Mouse (Mus musculus) left cerebral cortex, postnatal 36 days (tissue): ENCODE measurements around the gene Aldh3b2. TPM values are rescaled to one million over a fixed set of nuclear protein-coding genes. Genes with fewer than 3 reads are reported as not detected.
"Not testable (repeated sequence)": the region's sequence is repeated elsewhere in the genome, so short reads cannot be mapped to it uniquely, and the experiment has no call there.

Source experiments
- DNase-seq, 2 experiments: peaks; one replicate each; pipeline ENCODE4 v3.0.0; 2021 to 2022; ENCODE audit warnings: low spot score in 2 of 2, mixed read lengths in 1 of 2
- intact Hi-C: fragments of 180-260 bp; cut with DNase I; formaldehyde crosslinking; loops from one replicate; pipeline ENCODE4 v1.15.1; 2025
- total RNA-seq, 2 experiments: library from RNA; stranded (reverse); gene quantifications; 2 replicates each; pipeline ENCODE4 v1.2.3; 2021

Aldh3b2 gene
- total RNA-seq, 2 experiments from 2014 or later = 1.0 to 1.4 TPM

DNA sequence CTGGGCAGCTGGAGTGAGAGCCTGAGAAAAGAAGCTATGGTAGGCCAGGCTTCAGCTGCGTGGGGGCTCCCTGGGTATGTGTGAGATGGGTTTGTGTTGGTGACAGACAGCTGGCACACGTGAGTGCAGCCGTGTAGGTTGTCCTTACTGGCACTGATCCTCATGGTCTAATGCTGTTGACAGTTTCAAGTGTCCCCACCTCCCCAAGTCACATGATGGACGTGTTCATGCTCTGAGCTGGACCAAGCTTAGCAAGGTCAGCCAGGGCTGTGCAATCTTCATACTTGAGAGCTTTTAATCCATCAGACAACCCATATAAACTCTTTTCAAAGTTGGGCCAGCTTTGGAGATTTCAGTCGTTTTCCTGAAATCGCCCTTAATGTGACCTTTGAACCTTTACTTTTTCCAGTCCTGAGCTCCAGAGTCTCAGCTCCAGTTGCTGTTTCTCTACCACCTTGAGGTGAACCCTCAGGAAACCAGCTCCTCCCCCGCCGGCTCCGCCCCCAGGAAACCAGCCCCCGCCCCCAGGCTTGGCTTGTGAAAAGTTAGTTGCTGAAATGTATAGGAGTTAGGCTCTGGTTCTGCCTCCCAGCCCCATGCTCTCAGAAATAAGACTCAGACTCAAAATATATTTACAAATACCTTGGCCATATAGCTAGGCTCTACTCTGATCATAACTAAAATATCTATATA lies 26.1 kb upstream of the Aldh3b2 start:
- intact Hi-C loops = loop anchor here (2.0 to 5.0 kb wide), 2 partner anchors 36 to 67 kb away; partner anchors contain the start of gene Ndufv1
- DNase-seq = no peak

DNA sequence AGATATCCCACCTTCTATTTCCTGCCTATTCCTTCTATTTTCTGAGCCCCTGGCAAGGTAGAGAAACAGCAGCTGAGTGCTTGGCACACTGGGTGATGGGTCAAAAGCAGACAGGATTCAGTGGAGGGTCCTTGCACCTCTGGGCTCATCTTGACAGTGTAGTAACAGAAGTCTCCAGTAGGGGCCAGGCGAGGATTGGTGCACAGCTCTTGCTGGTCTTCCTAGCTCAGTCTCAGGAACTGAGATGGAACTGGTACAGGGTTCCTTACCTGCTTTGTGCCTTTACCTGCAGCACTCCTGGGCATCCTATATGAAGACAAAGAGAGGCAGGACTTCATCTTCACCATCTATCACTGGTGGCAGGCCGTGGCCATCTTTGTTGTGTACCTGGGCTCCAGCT lies 25.4 kb upstream of the Aldh3b2 start:
- DNase-seq = peak; percentile 39 to 64

DNA sequence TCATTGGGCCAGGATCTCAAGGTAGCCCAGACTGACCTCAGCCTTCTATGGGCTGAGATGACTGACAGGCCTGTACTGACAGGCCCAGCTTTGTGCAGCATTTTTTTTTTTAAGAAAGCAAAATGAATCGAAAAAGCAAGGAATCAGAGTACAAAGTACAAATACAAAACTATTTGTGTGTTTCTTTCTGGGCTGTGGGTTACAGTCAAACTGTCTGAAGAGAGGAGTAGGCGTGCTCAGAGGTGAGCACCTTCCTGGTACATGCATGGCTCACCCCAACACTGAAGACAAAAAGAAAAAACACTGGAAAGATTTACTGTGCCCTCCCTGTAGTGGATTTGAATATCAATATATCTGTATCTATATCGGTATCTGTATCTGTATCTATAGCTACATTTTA lies 24.3 kb upstream of the Aldh3b2 start:
- intact Hi-C loops = loop anchor here (5.0 kb wide), 1 partner anchor 34 kb away; no protein-coding TSS in a partner anchor
- no peak for DNase-seq

More for the DNA sequence above, 25.4 kb upstream of the Aldh3b2 start:
- intact Hi-C loops = loop anchor here (5.0 kb wide), 1 partner anchor 36 kb away; no protein-coding TSS in a partner anchor

DNA sequence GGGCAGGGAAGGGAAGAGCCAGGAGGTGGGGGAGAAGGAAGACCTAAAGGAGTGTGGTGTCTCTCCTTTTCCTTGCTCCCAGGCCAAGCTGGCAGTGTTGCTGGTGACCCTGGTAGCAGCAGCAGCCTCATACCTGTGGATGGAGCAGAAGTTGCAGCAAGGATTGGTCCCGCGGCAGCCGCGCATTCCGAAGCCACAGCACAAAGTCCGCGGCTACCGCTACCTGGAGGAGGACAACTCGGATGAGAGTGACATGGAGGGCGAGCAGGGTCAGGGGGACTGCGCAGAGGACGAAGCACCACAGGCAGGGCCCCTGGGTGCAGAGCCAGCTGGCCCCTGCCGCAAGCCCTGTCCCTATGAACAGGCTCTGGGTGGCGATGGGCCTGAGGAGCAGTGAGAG lies 23.6 kb upstream of the Aldh3b2 start:
- DNase-seq = no peak
- intact Hi-C loops = loop anchor here (5.0 kb wide), 1 partner anchor 34 kb away; no protein-coding TSS in a partner anchor

DNA sequence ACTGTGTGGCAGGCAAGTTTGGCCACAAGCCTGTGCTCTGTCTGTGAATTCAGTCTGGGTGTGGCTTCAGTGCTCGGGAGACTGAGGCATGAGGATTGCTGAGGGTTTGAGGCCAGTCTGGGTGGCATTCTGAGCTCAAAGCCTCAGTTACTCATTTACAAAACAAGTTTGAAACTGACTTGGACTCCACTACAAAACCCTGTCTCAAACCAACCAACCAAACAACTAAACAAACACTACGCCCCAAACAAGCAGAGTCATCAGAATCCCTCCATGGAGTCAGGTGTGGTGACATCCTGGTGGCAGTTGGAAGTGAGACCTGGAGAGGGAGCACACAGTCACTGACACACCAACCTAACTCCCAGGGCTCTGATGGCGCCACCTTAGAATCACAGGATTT lies 21.8 kb upstream of the Aldh3b2 start:
- no peak for DNase-seq
- intact Hi-C loops = no loop called here

DNA sequence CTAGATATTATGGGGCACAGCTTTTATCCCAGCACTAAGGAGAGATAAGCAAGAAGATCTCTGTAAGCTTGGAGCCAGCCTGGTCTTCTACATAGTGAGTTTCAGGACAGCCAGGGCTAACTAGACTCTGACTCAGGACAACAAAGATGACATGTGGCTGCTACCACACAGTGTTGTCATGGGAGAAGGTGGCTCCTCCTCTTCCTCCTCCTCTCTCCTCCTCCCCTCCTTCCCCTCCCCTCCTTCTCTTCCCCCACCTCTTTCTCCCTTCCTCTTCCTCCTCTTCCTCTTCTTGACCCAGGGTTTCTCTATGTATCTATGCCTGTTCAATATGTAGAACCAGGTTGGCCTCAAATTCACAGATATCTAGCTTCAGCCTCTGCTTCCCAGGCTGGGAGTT lies 20.7 kb upstream of the Aldh3b2 start:
- intact Hi-C loops = no loop called here
- DNase-seq = no peak

DNA sequence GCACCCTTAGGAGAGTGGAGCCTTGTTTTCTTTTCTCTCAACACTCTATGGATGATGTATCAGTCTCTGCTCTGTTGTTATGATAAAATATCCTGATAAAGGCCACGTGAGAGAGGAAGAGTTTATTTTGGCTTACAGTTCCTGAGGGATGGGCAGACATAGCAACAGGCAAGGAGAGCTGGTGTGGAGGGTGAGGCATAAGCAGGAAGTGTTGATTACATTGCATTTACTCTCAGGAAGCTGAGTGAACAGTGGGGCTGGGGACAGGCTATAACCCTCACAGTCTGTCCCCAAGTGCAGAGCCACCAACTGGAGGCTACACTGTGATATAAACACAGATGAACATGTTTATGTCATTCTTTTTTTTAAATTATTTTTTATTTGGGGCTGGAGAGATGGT lies 20.0 kb upstream of the Aldh3b2 start:
- intact Hi-C loops = no loop called here
- DNase-seq = no peak

DNA sequence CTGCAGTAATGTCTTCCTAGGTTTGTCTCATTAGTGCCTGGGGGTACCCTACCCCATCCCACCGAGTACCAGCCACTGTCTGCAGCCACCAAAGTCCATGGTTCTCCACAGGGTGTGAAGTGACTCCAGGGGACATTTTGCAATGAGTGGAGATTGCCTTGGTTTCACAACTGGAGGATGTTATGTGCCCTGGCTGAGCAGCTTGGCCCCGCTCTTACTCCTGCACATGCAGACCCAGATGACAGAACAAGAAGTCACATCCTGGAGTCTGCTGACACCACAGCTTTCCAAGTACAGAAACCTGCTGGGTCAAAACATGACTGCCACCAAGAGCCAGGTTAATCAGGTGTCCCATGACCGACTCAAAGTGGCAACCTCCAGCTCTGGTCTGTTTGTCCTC lies 17.1 kb upstream of the Aldh3b2 start:
- intact Hi-C loops = no loop called here
- DNase-seq = no peak

DNA sequence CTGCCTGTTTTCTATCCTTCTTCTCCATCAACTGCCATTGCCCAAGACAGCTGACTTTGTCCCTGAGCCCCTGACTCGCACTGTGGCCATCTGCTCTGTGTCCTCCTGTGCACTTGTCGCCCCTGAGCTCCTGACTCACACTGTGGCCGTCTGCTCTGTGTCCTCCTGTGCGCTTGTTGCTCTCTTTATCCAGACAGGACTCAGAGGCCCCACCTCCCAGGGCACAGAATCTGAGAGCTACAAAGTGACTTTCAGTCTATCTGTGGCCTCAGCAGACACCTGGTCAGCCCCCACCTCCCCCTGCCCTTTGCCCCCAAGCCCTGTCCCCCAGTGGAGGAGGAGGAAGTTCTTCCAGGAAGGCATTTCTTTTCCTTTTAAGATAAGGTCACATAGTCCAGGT lies 16.3 kb upstream of the Aldh3b2 start:
- DNase-seq = no peak
- intact Hi-C loops = no loop called here

DNA sequence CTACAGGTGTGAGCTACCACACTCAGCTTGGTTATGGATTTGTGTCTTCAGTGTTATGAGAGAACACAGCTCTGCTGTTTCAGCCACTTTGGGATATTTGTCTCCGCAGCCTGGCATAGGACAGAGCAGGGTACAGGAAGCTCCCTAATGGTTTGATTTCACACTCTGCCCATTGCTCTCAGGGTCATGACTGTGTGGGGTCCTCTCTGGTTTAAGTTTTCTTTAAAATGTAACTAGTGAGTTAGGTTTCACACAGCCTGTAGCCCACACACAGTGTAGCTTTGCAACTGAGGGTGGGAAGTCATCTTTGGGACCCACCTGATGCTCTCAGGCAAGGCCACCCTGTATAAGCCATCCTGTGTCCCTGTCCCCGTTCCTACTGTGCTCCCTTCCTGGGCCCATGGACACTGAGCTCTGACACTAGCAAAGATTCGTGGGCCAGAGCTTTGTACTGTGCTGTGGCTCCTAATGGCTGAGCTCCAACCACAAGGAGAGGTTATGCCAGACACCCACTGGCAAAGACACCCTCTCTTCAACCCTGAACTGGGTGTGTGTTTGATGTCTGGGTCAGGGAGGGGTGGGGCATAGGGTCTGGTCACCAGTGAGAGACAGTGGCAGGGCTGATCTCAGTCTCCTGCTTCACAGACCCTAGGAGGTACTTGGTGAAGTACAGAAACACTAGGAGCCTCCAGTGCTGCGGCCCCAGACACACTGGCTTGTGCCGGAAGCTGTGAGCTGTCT lies 14.7 kb upstream of the Aldh3b2 start:
- DNase-seq, intact Hi-C loops: not testable (repeated sequence)

DNA sequence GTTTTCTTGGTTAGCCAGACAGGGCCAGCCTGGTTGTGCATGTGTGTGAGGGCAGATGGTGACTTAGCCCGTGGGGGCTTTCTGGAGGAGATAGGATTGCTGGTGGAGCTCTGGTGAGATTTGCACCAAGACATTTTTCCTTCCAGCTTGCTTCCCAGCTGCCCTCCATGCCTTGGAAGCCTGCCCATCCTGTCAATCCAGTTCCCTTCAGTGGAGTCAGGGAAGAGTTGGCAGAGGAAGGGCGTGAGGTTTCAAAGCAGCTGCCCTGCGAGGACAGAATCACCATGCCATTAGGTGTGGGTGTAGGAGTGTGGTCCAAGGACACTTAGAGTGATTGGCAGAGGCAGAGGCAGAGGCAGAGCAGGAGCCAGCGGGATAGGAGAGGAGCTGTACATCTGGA lies 13.7 kb upstream of the Aldh3b2 start, which contains the start of gene Aldh3b3:
Gene Aldh3b3, plus strand, starts transcription at position 176 of the 400 bp plus-strand sequence.
- no peak for DNase-seq
- intact Hi-C loops = no loop called here

DNA sequence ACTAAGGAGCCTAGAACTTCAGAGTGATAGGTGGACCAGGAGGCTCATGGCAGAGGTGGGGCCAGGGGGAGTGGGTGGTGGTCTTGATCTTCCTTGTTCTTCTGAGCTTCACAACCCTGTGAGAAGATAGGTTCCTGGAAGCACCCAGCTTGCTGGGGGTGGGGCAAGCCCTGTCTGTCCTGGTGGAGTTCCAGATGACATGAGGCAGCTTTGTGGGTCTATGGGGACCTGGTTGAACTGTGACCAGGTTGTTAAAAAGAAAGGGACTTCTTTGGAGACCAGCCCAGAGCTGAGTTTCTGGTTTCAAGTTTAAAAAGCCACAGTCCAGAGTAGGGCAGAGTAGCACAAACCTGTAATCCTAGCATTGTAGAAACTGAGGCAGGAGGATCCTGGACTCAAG lies 13.1 kb upstream of the Aldh3b2 start:
- no peak for DNase-seq
- intact Hi-C loops = no loop called here

DNA sequence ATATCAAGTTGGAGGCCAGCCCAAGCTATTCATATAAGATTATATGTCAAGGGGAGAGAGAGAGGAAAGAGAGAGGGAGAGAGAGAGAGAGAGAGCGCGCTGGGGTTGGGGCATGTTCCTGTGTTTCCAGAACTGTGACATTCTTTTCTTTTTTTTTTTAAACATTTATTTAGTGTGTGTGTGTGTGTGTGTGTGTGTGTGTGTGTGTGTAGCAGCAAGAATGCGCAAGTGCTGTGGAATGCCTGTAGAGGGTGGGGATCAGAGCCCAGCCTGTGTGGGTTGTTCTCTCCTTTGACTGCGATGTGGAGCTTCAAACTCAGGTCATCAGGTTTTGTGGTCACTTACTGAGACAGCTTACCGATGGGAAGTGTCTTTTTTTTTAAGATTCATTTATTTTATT lies 11.9 kb upstream of the Aldh3b2 start:
- DNase-seq = no peak
- intact Hi-C loops = no loop called here

DNA sequence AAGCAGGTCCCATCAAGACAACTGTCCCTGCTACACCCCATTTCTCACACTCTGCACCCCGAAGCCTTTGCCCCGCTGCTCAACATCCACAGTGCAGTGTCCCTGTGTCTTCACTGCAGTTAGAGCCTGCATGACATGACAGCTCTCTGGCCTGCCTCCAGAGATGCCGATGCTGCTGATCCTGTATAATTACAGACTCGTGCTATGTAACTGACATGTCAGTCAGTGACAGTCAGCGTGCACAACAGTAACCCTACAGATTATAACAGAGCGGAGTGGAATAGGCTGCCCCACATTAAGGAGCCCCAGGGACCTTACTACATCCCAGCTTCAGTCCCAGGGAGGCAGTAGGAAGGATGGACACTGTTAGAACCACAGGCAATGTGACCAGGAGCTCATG lies 10.3 kb upstream of the Aldh3b2 start:
- DNase-seq, intact Hi-C loops: not testable (repeated sequence)

DNA sequence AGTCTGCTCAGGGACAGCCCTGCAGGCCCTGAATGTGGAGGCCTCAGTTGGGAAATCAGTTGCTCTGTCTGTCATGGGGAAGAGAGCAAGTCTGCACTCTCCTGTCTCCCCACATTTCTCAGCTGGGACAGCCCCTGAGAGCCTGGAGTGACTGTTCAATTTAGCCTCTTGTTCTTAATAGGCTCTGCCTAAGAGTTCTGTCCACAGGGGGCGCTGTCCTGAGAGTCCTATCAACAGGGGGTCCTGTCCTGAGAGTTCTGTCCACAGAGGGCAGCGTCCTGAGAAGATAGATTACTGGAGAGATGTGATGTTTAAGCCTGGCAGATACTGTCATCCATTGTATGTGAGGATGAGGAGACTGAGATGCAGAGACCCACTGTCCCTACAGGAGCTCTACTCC lies 9.7 kb upstream of the Aldh3b2 start:
- no peak for DNase-seq

DNA sequence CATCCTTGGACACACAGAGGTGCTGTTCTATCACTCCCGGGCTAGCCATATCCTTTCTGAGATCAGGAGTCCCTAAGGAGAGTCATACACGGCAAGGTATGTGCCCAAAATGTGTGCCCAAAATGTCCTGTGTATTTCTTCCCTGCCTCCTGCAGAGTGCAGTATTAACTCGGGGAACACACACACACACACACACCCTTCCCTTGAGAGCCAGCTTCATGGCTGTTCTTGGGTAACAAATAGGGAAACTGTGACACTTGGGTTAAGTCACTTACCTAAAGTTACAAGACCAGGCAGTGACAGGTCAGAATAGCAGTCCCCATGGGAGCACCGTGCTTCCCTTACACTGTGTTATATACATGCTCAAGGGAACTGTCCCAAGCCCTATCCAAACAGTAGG lies 8.1 kb upstream of the Aldh3b2 start:
- intact Hi-C loops = no loop called here
- no peak for DNase-seq

More for the DNA sequence above, 9.7 kb upstream of the Aldh3b2 start:
- intact Hi-C loops = no loop called here

DNA sequence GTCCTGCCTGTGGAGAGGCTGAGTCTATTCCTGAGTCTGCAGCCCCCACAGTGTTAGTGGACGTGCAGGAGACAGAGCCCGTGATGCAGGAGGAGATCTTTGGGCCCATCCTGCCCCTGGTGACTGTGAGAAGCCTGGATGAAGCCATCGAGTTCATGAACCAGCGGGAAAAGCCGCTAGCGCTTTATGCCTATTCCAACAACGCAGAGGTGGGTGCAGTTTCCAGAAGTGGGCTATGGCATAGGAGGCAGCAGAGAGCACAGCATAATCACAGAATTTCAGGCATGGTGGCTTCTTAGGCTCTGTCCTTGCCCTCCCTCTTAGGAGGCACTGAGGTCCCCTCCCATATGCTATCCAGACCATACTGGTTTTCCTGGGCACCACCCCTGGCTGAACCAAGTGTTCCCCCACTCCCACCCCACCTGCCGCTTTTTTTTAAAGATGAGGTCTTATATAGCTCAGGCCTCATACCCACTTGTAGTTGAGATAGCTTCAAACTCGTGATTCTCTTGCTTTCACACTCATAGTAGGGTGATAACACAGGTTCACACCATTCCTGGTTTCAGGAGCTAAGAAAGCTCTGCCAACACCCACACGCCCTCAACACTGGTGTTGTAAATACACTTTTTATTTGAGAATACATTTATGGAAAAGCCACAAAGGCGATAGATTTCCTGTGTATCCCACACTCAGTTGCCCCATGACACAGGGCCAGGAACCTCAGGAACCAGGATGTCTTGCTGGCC lies 5.6 kb upstream of the Aldh3b2 start:
- intact Hi-C loops = no loop called here
- no peak for DNase-seq

DNA sequence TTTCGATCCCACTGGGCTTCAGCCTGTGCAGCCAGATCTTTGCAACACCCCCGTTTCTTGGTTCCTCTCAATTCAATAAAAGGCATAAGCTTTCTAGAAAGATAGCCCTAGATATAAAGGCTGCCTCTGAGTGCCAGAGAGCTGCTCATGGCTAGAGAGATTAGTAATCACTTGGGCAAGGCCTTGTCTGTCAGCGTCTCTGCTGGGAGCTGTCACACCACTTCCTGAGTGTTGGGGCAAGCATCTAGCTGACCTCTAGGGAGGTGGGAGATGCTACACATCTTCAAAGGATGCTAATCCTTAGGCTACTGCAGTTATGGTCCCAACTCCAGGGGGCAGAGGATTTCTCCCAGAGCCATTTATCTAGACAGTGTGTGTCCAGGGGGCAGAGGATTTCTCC lies 4.9 kb upstream of the Aldh3b2 start:
- intact Hi-C loops = no loop called here
- DNase-seq = no peak

DNA sequence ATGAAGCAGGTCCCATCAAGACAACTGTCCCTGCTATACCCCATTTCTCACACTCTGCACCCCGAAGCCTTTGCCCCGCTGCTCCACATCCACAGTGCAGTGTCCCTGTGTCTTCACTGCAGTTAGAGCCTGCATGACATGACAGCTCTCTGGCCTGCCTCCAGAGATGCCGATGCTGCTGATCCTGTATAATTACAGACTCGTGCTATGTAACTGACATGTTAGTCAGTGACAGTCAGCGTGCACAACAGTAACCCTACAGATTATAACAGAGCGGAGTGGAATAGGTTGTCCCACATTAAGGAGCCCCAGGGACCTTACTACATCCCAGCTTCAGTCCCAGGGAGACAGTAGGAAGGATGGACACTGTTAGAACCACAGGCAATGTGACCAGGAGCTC lies 2.5 kb downstream of the Aldh3b2 start:
- DNase-seq, intact Hi-C loops: not testable (repeated sequence)

DNA sequence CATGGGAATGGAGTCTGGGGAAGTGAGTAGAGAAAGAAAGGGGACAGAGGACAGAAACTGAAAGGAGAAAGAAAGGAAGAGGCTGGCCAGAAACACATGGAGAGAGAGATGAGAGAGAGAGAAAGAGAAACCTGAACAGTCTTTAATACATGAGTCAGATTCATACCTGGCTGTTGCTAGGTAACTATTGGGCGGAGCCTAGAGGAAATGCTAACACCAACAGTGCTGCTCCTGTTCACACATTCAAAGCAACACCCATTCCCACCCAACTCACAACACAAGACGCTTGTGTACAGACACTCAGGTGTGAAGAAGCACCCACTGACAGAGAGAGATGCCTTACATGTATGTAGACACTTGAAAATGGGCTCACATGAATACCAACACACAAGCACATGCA lies 3.7 kb downstream of the Aldh3b2 start:
- intact Hi-C loops = no loop called here
- DNase-seq = no peak
